8 mouse cellular contexts compared by ENCODE assay signal in the genomic region with DNA sequence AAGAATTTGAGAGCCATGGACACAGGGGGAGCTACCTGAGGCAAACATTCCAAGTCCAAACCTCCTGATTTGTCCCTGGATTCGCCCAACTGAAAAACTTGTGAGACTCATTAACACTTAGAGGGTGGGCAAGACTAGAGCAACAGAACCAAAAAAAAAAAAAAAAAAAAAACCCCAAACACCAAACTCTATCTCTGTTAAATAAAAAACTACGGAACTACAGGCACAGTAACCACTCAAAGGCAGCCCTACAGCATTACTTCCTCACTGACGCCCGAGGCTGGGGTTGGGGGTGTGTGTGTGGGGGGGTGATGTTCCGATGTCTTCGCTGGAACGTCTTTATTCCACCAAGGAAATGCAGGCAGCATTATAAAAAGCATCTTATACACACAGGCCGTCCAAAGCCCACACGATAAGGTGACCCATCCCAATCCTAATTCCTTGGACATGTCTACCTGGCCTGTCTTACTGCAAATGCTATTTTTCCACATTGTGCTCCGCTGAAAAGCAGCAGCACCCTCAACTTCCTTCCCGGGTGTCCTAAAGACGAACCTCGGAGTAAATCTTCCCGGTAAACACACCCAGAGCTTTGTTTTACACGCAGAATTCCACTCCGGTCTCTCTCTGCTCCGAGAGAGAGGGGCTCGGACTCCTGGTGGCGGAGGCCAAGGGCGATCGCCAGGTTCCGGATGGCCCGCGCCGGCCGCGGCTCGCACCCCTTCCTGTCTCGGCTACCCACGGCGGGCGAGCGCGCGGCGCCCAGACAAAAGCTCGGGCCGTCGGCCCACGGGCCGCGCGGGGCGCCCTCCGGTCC. TPM values are rescaled to one million over a fixed set of nuclear protein-coding genes. Genes with fewer than 3 reads are reported as not detected.
A peak's percentile ranks its signal among the peaks of the same experiment; 100 is the strongest.
DNase-seq lines count a peak whose midpoint lies in the region; ATAC-seq and TF ChIP-seq lines count a peak whose summit lies in the region.

No protein-coding gene starts in this region.

- H3K27me3 ChIP-seq in heart, embryonic 14.5 days (ENCODE audit: control insufficient read depth, insufficient read depth, low read length), result 0 out of 2 replicates have a peak, but pooled peaks cover 3% of the 10 kb centered on the region
- no peaks in the 10 kb centered on the region for H3K27me3 ChIP-seq in limb, embryonic 11.5 days (ENCODE audit: control insufficient read depth, insufficient read depth, low read length)
- no peaks in the 10 kb centered on the region for H3K27me3 ChIP-seq in midbrain, embryonic 15.5 days (replicated peaks)

- no peaks in the 10 kb centered on the region for H3K36me3 ChIP-seq in heart, embryonic 14.5 days (ENCODE audit: control insufficient read depth, insufficient read depth, low read length)
- no peaks in the 10 kb centered on the region for H3K36me3 ChIP-seq in limb, embryonic 11.5 days (ENCODE audit: control insufficient read depth, insufficient read depth, low read length)
- H3K36me3 ChIP-seq in midbrain, embryonic 15.5 days (replicated peaks), result no peaks in the 10 kb centered on the region

- peak overlapping the region; percentile 61 for H3K4me3 ChIP-seq in lung, adult 2 months (replicated peaks; ENCODE audit: extremely low read depth, low read depth, low read length)
- peak overlapping the region; percentile 71 for H3K4me3 ChIP-seq in bone marrow macrophage, adult 2 months (ENCODE audit: insufficient read depth, low read length)
- H3K4me3 ChIP-seq in heart, embryonic 14.5 days (ENCODE audit: control insufficient read depth in 1 of 2, insufficient read depth in 1 of 2, low read depth in 1 of 2, low read length in 2 of 2), result peak overlapping the region; percentile 81 to 86
- H3K4me3 ChIP-seq in limb, embryonic 11.5 days (ENCODE audit: low read depth, low read length), result peak overlapping the region; percentile 80
- peak overlapping the region; percentile 75 for H3K4me3 ChIP-seq in midbrain, embryonic 15.5 days

- no peak for TF ChIP-seq CTCF in lung, adult 2 months (IDR thresholded peaks at IDR 0.05; ENCODE audit: insufficient read depth, low read length)
- no peak for TF ChIP-seq CTCF in bone marrow macrophage, adult 2 months (IDR thresholded peaks at IDR 0.05; ENCODE audit: low read depth, low read length)

- H3K9me3 ChIP-seq in heart, embryonic 14.5 days (ENCODE audit: control insufficient read depth, low read length), result no peaks in the 10 kb centered on the region
- no peaks in the 10 kb centered on the region for H3K9me3 ChIP-seq in limb, embryonic 11.5 days (ENCODE audit: control insufficient read depth, low read length)
- no peaks in the 10 kb centered on the region for H3K9me3 ChIP-seq in midbrain, embryonic 15.5 days

- H3K9ac ChIP-seq in heart, embryonic 14.5 days (ENCODE audit: low read length), result peak overlapping the region; percentile 93
- peak overlapping the region; percentile 91 for H3K9ac ChIP-seq in limb, embryonic 11.5 days (ENCODE audit: low read length)
- H3K9ac ChIP-seq in midbrain, embryonic 15.5 days, result peak overlapping the region; percentile 83

- WGBS in lung, adult 2 months, result 1% methylated on average over 44 of the region's 45 CpGs
- WGBS in heart, embryonic 14.5 days, result 4% methylated on average over 44 of the region's 45 CpGs
- WGBS in limb, embryonic 11.5 days, result 2% methylated on average over 45 of the region's 45 CpGs
- 3% methylated on average over 45 of the region's 45 CpGs for WGBS in midbrain, embryonic 15.5 days

- no peak for TF ChIP-seq POLR2A in lung, adult 2 months (IDR thresholded peaks at IDR 0.05; ENCODE audit: borderline replicate concordance, extremely low read depth, low read depth, low read length)
- TF ChIP-seq POLR2A in bone marrow macrophage, adult 2 months (IDR thresholded peaks at IDR 0.05; ENCODE audit: borderline replicate concordance, low read depth, low read length), result no peak

- H3K4me1 ChIP-seq in lung, adult 2 months (ENCODE audit: control insufficient read depth, insufficient read depth, low read length), result peaks cover 5% of the 10 kb centered on the region
- H3K4me1 ChIP-seq in bone marrow macrophage, adult 2 months (ENCODE audit: control insufficient read depth, insufficient read depth, low read length), result peaks cover 41% of the 10 kb centered on the region
- H3K4me1 ChIP-seq in heart, embryonic 14.5 days (ENCODE audit: control insufficient read depth in 2 of 2, insufficient read depth in 2 of 2, low read length in 2 of 2), result peaks cover 10 to 25% of the 10 kb centered on the region in 2 experiments
- peaks cover 22% of the 10 kb centered on the region for H3K4me1 ChIP-seq in limb, embryonic 11.5 days (ENCODE audit: control insufficient read depth, insufficient read depth, low read length)
- peaks cover 40% of the 10 kb centered on the region for H3K4me1 ChIP-seq in midbrain, embryonic 15.5 days

- no peak overlapping the region for H3K27ac ChIP-seq in bone marrow macrophage, adult 2 months (ENCODE audit: insufficient read depth, low read depth, low read length)
- peak overlapping the region in 1 of 2 experiments; percentile 91; a peak in 3 of 4 replicates for H3K27ac ChIP-seq in heart, embryonic 14.5 days (replicated peaks in 1 of 2; ENCODE audit: control insufficient read depth in 1 of 2, insufficient read depth in 1 of 2, low read depth in 2 of 2, low read length in 2 of 2)
- peak overlapping the region; percentile 84 for H3K27ac ChIP-seq in limb, embryonic 11.5 days (replicated peaks; ENCODE audit: low read depth, low read length)
- peak overlapping the region; percentile 94 for H3K27ac ChIP-seq in midbrain, embryonic 15.5 days

- H3K4me2 ChIP-seq in heart, embryonic 14.5 days (ENCODE audit: low read length), result peak overlapping the region; percentile 83
- H3K4me2 ChIP-seq in limb, embryonic 11.5 days (ENCODE audit: low read depth, severe bottlenecking), result peak overlapping the region; percentile 74
- H3K4me2 ChIP-seq in midbrain, embryonic 15.5 days, result peak overlapping the region; percentile 57

- ATAC-seq in heart, embryonic 14.5 days (ENCODE audit: insufficient number of reproducible peaks, insufficient read depth, low FRiP score, low read depth), result no peak
- ATAC-seq in limb, embryonic 11.5 days (ENCODE audit: insufficient number of reproducible peaks, low FRiP score, low TSS enrichment, low read depth), result no peak
- ATAC-seq in midbrain, embryonic 15.5 days (replicated peaks), result no peak
- ATAC-seq in cerebellum, adult (ENCODE audit: insufficient number of reproducible peaks, low FRiP score, low TSS enrichment), result no peak

- peak; percentile 29 for DNase-seq in lung, adult 2 months
- no peak for DNase-seq in lung, postnatal 25 days (ENCODE audit: low spot score)
- DNase-seq in limb, embryonic 11.5 days (ENCODE audit: low spot score), result peak; percentile 58
- no peak for DNase-seq in frontal cortex, postnatal 14 days (ENCODE audit: low spot score in 2 of 2)

RNA-seq across cellular contexts. Expression of a gene that starts 49.3 kb away (rescaled TPM):
- polyA plus RNA-seq in lung, adult 2 months (2012; rRNA removed), result 7.8 and 9.6 TPM in 2 replicates
- 30.3 and 33.2 TPM in 2 replicates for polyA plus RNA-seq in bone marrow macrophage, adult 2 months (2012; ENCODE audit: insufficient read depth, insufficient read length, missing spikeins)
- polyA plus RNA-seq in heart, embryonic 14.5 days (2014; fragmentation: Nextera tagmentation; extraction: Ambion mirVana), result 30.1 and 34.7 TPM in 2 replicates
- polyA plus RNA-seq in limb, embryonic 11.5 days (2014; fragmentation: Nextera tagmentation; extraction: Ambion mirVana), result 56.2 and 57.5 TPM in 2 replicates
- polyA plus RNA-seq in midbrain, embryonic 15.5 days (2015; fragmentation: Nextera tagmentation; extraction: Ambion mirVana), result 49.9 TPM in 2 replicates

Comparison
In these comparisons a context has a peak if more than half of its experiments do, and no peak if none do; other contexts are left out.
1. DNase-seq: peak in lung, adult 2 months (single experiment) and limb, embryonic 11.5 days (single experiment); none in lung, postnatal 25 days (single experiment) and frontal cortex, postnatal 14 days (0 of 2).
2. Peak in every context shown above with its lines, with median percentiles within 50 percentile points of each other: H3K4me3 ChIP-seq, H3K4me2 ChIP-seq and H3K9ac ChIP-seq.